Mouse (Mus musculus) ES-E14 (cell line): ENCODE measurements at regions not wholly inside any gene's neighbourhood (a gene's known extent, or its start where the extent isn't known, plus 50 kb on each side); places are given as distances from the start of the nearest gene placed in this dataset.

Experiments
- ZC3H11A ChIP-seq: IDR thresholded peaks from 2 replicates; pipeline ENCODE4 v1.6.1; 2012; ENCODE audit warnings: low read depth, mild to moderate bottlenecking, inconsistent platforms, low read length, borderline replicate concordance
- ZNF384 ChIP-seq: IDR thresholded peaks from 2 replicates; pipeline ENCODE4 v1.6.1; 2012; ENCODE audit warnings: low read depth, low read length, inconsistent platforms

DNA sequence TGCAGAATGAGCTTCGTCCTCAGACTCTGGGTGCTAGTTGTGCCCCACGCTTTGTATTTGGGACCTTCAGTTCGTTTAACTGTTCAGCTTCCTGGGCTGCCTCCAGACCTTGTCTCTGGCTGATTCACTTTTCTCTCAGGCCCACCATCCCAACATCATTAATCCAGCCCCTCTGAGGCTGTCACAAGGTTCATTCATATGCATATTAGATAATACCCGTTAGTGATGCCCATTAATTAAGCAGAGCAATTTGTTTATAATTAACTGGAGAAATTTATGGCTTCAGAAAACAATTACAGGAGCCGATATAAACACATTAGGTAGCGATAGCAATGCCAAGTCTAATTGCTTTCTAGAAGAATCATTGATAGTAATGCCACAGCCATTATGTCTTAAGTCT, 312.3 kb upstream of the Eif4g2 start:
- TF ChIP-seq ZC3H11A = no peak
- TF ChIP-seq ZNF384 = no peak
